Mouse (Mus musculus): ENCODE measurements around the gene Timeless. TPM values are rescaled to one million over a fixed set of nuclear protein-coding genes. Genes with fewer than 3 reads are reported as not detected.
A peak's percentile ranks its signal among the peaks of the same experiment; 100 is the strongest.
"Not testable (repeated sequence)": the region's sequence is repeated elsewhere in the genome, so short reads cannot be mapped to it uniquely, and the experiment has no call there.

Gene Timeless
- total RNA-seq, 2 experiments from 2014 or later, result 7.7 to 8.8 TPM

GRCm38 (mm10) chr10:128211390-128212108, 20.3 kb upstream of the Timeless start, which contains the start of gene Spryd4:
Gene Spryd4 (minus strand): TSS chr10:128211807.
- peak; percentile 79 for DNase-seq (ENCODE audit: low spot score)
- intact Hi-C loops (cut with DNase I), result no loop called here

GRCm38 (mm10) chr10:128212148-128212547, 19.7 kb upstream of the Timeless start:
- intact Hi-C loops (cut with DNase I), result no loop called here
- no peak for DNase-seq (ENCODE audit: low spot score)

- DNase-seq (ENCODE audit: low spot score), result no peak
- intact Hi-C loops (cut with DNase I), result loop anchor here (1.0 kb wide), 1 partner anchor 19 kb away; the partner anchor contains the start of gene Timeless
Measured at GRCm38 (mm10) chr10:128212871-128213323, 19.0 kb upstream of the Timeless start.

- DNase-seq (ENCODE audit: low spot score), result not testable (repeated sequence)
- intact Hi-C loops (cut with DNase I), result loop anchor here (2.0 kb wide), 1 partner anchor 71 kb away; no protein-coding TSS in a partner anchor
Measured at GRCm38 (mm10) chr10:128214112-128214511, 17.8 kb upstream of the Timeless start.

- DNase-seq (ENCODE audit: low spot score), result no peak
- intact Hi-C loops (cut with DNase I), result loop anchor here (2.0 kb wide), 1 partner anchor 70 kb away; no protein-coding TSS in a partner anchor
Measured at GRCm38 (mm10) chr10:128214981-128215380, 16.9 kb upstream of the Timeless start.

GRCm38 (mm10) chr10:128218387-128219117, 13.3 kb upstream of the Timeless start:
- intact Hi-C loops (cut with DNase I), result no loop called here
- no peak for DNase-seq (ENCODE audit: low spot score)

- intact Hi-C loops (cut with DNase I), result no loop called here
Measured at GRCm38 (mm10) chr10:128221533-128222286, 10.2 kb upstream of the Timeless start.

GRCm38 (mm10) chr10:128225064-128225463, 6.8 kb upstream of the Timeless start:
- no peak for DNase-seq (ENCODE audit: low spot score)
- intact Hi-C loops (cut with DNase I), result no loop called here

More at GRCm38 (mm10) chr10:128221533-128222286, 10.2 kb upstream of the Timeless start:
- DNase-seq (ENCODE audit: low spot score), result no peak

GRCm38 (mm10) chr10:128225538-128225937, 6.3 kb upstream of the Timeless start, which contains the start of gene Mip:
Gene Mip (plus strand): TSS chr10:128225838.
- intact Hi-C loops (cut with DNase I), result no loop called here

GRCm38 (mm10) chr10:128227592-128227991, 4.3 kb upstream of the Timeless start:
- intact Hi-C loops (cut with DNase I), result no loop called here
- DNase-seq (ENCODE audit: low spot score), result no peak

More at GRCm38 (mm10) chr10:128225538-128225937, 6.3 kb upstream of the Timeless start, which contains the start of gene Mip:
- no peak for DNase-seq (ENCODE audit: low spot score)

GRCm38 (mm10) chr10:128228009-128228408, 3.9 kb upstream of the Timeless start:
- DNase-seq (ENCODE audit: low spot score), result no peak
- intact Hi-C loops (cut with DNase I), result no loop called here

GRCm38 (mm10) chr10:128230582-128230981, 1.3 kb upstream of the Timeless start:
- intact Hi-C loops (cut with DNase I), result loop anchor here (5.0 kb wide), 1 partner anchor 42 kb away; the partner anchor contains the start of gene Stat2
- DNase-seq (ENCODE audit: low spot score), result no peak

- intact Hi-C loops (cut with DNase I), result loop anchor here (5.0 kb wide), 1 partner anchor 41 kb away; the partner anchor contains the start of gene Stat2
- no peak for DNase-seq (ENCODE audit: low spot score)
Measured at GRCm38 (mm10) chr10:128231146-128231545, 719 bp upstream of the Timeless start.

- no peak for DNase-seq (ENCODE audit: low spot score)
- intact Hi-C loops (cut with DNase I), result loop anchor here (1.0 to 5.0 kb wide), 2 partner anchors 19 to 40 kb away; partner anchors contain the start of gene Stat2
Measured at GRCm38 (mm10) chr10:128232420-128232985, 638 bp downstream of the Timeless start.

- DNase-seq (ENCODE audit: low spot score), result no peak
- intact Hi-C loops (cut with DNase I), result no loop called here
Measured at GRCm38 (mm10) chr10:128236321-128236720, 4.5 kb downstream of the Timeless start.

- DNase-seq (ENCODE audit: low spot score), result peak; percentile 36
- intact Hi-C loops (cut with DNase I), result no loop called here
Measured at GRCm38 (mm10) chr10:128237807-128238480, 6.1 kb downstream of the Timeless start.

- no peak for DNase-seq (ENCODE audit: low spot score)
Measured at GRCm38 (mm10) chr10:128239140-128239539, 7.3 kb downstream of the Timeless start.

GRCm38 (mm10) chr10:128240131-128240530, 8.3 kb downstream of the Timeless start:
- intact Hi-C loops (cut with DNase I), result no loop called here
- no peak for DNase-seq (ENCODE audit: low spot score)

More at GRCm38 (mm10) chr10:128239140-128239539, 7.3 kb downstream of the Timeless start:
- intact Hi-C loops (cut with DNase I), result no loop called here

- intact Hi-C loops (cut with DNase I), result no loop called here
- DNase-seq (ENCODE audit: low spot score), result no peak
Measured at GRCm38 (mm10) chr10:128243252-128243651, 11.4 kb downstream of the Timeless start.

Data from heart, postnatal 25 days (tissue).